Mouse (Mus musculus) CH12.LX (cell line): ENCODE measurements around the gene Lat2.

Experiments
- CHD2 ChIP-seq: IDR thresholded peaks from 2 replicates; pipeline ENCODE4 v1.6.1; 2011; ENCODE audit warnings: low read length, improper control_type of control experiment
- CTCF ChIP-seq, 2 experiments: IDR thresholded peaks in 1 of 2; conservative IDR thresholded peaks in 1 of 2; 2 replicates each; pipeline ENCODE4 v1.5.1; 2011 to 2012; ENCODE audit warnings: low read depth in 2 of 2, low read length in 2 of 2, improper control_type of control experiment in 1 of 2, inconsistent platforms in 1 of 2, mild to moderate bottlenecking in 1 of 2, moderate library complexity in 1 of 2
- E2F4 ChIP-seq: IDR thresholded peaks from 2 replicates; pipeline ENCODE4 v1.6.1; 2011; ENCODE audit warnings: low read depth, low read length, improper control_type of control experiment; ENCODE audit not compliant: insufficient replicate concordance
- EP300 ChIP-seq: IDR thresholded peaks from 2 replicates; pipeline ENCODE4 v1.6.1; 2011; ENCODE audit warnings: low read length, improper control_type of control experiment
- HCFC1 ChIP-seq: IDR thresholded peaks from 2 replicates; pipeline ENCODE4 v1.6.1; 2012; ENCODE audit warnings: low read depth, mild to moderate bottlenecking, inconsistent platforms, low read length, improper control_type of control experiment
- POLR2A ChIP-seq: IDR thresholded peaks from 2 replicates; pipeline ENCODE4 v1.6.1; 2011; ENCODE audit warnings: low read depth, mild to moderate bottlenecking, improper control_type of control experiment, low read length
- SMC3 ChIP-seq: IDR thresholded peaks from 2 replicates; pipeline ENCODE4 v1.6.1; 2011; ENCODE audit warnings: low read depth, low read length, improper control_type of control experiment
- TCF12 ChIP-seq: IDR thresholded peaks from 2 replicates; pipeline ENCODE4 v1.6.1; 2014; ENCODE audit warnings: low read depth, mild to moderate bottlenecking, inconsistent platforms, low read length, improper control_type of control experiment
- ZNF384 ChIP-seq: IDR thresholded peaks from 2 replicates; pipeline ENCODE4 v1.6.1; 2012; ENCODE audit warnings: low read depth, low read length, improper control_type of control experiment, inconsistent platforms

GRCm38 (mm10) chr5:134615380-134615779 is 555 bp upstream of the Lat2 start:
- TF ChIP-seq CTCF (conservative IDR thresholded peaks at IDR 0.05 in 1 of 2, IDR thresholded peaks at IDR 0.05 in 1 of 2; ENCODE audit: low read depth in 2 of 2, low read length in 2 of 2), result no peak
- no peak for TF ChIP-seq HCFC1
- TF ChIP-seq EP300, result no peak
- no peak for TF ChIP-seq ZNF384
- no peak for TF ChIP-seq POLR2A
- no peak for TF ChIP-seq CHD2
- TF ChIP-seq E2F4, result no peak
- no peak for TF ChIP-seq SMC3
- no peak; the same call in 1 of the 2 replicates for TF ChIP-seq TCF12
